Mouse (Mus musculus): ENCODE results near the gene Paqr3.

GRCm38 (mm10) chr5:97088231-97088630, 23.2 kb downstream of the Paqr3 start:
- TF ChIP-seq CTCF (IDR thresholded peaks at IDR 0.05) (no peak), EP300 (IDR thresholded peaks at IDR 0.05; ENCODE audit: insufficient read depth, low read depth, low read length) (no peak)
